Mouse (Mus musculus): ENCODE measurements around the gene Plce1.

DNA sequence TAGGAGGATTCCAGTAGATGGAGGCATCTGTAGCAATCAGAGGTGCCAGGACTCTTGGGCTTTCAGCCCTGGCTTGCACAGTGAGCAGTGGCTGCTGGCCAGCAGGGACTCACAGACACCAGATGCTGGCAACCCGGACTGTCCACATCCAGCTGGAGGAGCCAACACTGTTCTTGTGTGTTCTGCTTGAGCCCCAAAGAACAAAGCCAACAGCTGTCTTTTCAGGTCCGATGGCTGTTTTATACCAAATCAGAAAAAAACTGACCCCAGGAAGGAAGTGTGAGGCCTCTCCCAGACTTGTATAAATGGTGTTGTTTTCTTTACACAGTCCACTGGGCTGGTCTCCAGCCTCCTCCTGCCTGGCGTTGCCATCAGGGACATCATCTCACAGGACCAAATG, 158.9 kb downstream of the Plce1 start:
- TF ChIP-seq CTCF (IDR thresholded peaks at IDR 0.05; ENCODE audit: insufficient read depth, low read depth, low read length) (no peak), POLR2A (IDR thresholded peaks at IDR 0.05; ENCODE audit: insufficient read depth, low read depth, low read length) (no peak)

Measured in olfactory bulb, adult 2 months (tissue).